Mouse (Mus musculus) cerebellum, adult 2 months (tissue): ENCODE data around the gene Fam71d.

Experiments
- CTCF ChIP-seq: fragments of 200-500 bp; IDR thresholded peaks from 2 replicates; pipeline ENCODE4 v1.5.1; 2011; ENCODE audit warnings: low read depth, mild to moderate bottlenecking, control low read depth, low read length, moderate library complexity, borderline replicate concordance; ENCODE audit not compliant: insufficient read depth
- POLR2A ChIP-seq: fragments of 200-500 bp; IDR thresholded peaks from 2 replicates; pipeline ENCODE4 v1.6.1; 2011; ENCODE audit warnings: low read length, control low read depth, borderline replicate concordance; ENCODE audit not compliant: insufficient read depth

DNA sequence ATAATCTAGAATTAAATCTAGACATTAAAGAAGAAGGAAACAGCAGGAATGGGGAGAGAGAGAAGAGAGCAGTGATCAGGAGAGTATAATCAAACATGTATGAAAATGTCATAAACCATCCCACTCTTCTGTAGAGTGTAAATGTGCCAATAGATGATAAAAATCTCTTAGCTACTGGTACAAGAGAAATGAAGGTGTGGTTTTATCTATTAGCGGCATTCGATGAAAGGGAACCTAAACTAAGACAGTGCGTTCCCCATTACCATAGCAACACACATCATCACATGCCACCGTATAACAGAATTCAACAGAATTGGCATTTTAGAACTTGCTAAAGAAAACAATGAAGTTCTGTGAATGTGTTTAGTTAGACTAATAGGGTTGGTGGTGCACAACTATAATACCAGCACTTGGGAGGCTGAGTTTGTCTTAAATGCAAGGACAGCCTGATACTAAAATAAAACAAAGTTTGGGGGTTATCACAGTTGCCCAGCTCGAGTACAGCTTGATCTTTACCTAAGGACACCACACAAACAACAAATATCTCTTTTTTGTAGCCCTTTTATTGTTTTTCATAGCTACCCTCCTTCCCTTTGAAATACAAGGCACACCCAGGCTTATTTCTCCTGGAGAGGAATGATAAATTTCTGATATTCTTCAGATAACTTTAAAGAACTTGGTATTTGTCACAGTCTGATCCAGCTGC is 13.1 kb upstream of the Fam71d start:
- TF ChIP-seq POLR2A (no peak), CTCF (no peak)
